Mouse (Mus musculus) C2C12 (cell line): Measurements from ENCODE around the gene Crybg3. TPM values are rescaled to one million over a fixed set of nuclear protein-coding genes. Genes with fewer than 3 reads are reported as not detected.

ENCODE experiments used
- H3K27me3 ChIP-seq: one replicate; pipeline ENCODE4 v1.6.1; 2011; ENCODE audit not compliant: control insufficient read depth, insufficient read depth, insufficient read length
- H3K36me3 ChIP-seq: one replicate; pipeline ENCODE4 v1.6.1; 2011; ENCODE audit not compliant: control insufficient read depth, insufficient read depth
- H3K4me3 ChIP-seq: one replicate; pipeline ENCODE4 v1.5.1; 2011; ENCODE audit warnings: mild to moderate bottlenecking, control low read depth; ENCODE audit not compliant: poor library complexity, insufficient read depth, severe bottlenecking
- H3K79me2 ChIP-seq: one replicate; pipeline ENCODE4 v1.6.1; 2011; ENCODE audit not compliant: control insufficient read depth, insufficient read depth
- H3K79me3 ChIP-seq: one replicate; pipeline ENCODE4 v1.6.1; 2011; ENCODE audit warnings: low read depth, control low read depth
- H3ac ChIP-seq: one replicate; pipeline ENCODE3; 2011; ENCODE audit warnings: low read depth; ENCODE audit not compliant: control insufficient read depth, insufficient read length
- CEBPB ChIP-seq: IDR thresholded peaks from one replicate; pipeline ENCODE4 v1.6.1; 2011; ENCODE audit warnings: low read depth, mild to moderate bottlenecking, control low read depth, moderate library complexity
- CTCF ChIP-seq: IDR thresholded peaks from one replicate; pipeline ENCODE4 v1.5.1; 2011; ENCODE audit not compliant: control insufficient read depth, insufficient read depth, insufficient read length
- FOSL1 ChIP-seq: IDR thresholded peaks from one replicate; pipeline ENCODE4 v1.8.0; 2011; ENCODE audit warnings: mild to moderate bottlenecking, low read length; ENCODE audit not compliant: poor library complexity, insufficient read depth, severe bottlenecking
- MAX ChIP-seq: IDR thresholded peaks from one replicate; pipeline ENCODE4 v1.6.1; 2011; ENCODE audit warnings: mild to moderate bottlenecking, control low read depth
- MYOD1 ChIP-seq: IDR thresholded peaks from one replicate; pipeline ENCODE4 v1.6.1; 2011; ENCODE audit warnings: low read depth; ENCODE audit not compliant: control insufficient read depth, insufficient read length
- MYOG ChIP-seq: IDR thresholded peaks from one replicate; pipeline ENCODE4 v1.6.1; 2011; ENCODE audit not compliant: control insufficient read depth, insufficient read length; ENCODE audit errors: extremely low read depth
- USF1 ChIP-seq: IDR thresholded peaks from one replicate; pipeline ENCODE4 v1.6.1; 2011; ENCODE audit warnings: low read depth, mild to moderate bottlenecking, control low read depth, moderate library complexity
- polyA plus RNA-seq: library from polyadenylated mRNA; unstranded; fragments of >200 nt; fragmentation: generic; extraction: Trizol; gene quantifications from one replicate; pipeline ENCODE4 v1.2.1, GENCODE M21; 2012; ENCODE audit warnings: missing spikeins

Crybg3 gene
- polyA plus RNA-seq, 1 experiment = 2.4 TPM

- TF ChIP-seq CTCF (no peak), CEBPB (no peak), MYOG (no peak), FOSL1 (no peak), USF1 (no peak), MYOD1 (no peak), MAX (no peak)
- no peaks in the 10 kb centered on the region for H3K79me2 ChIP-seq
- no peak overlapping the region for H3K4me3 ChIP-seq
- H3K36me3 ChIP-seq = no peaks in the 10 kb centered on the region
- no peaks in the 10 kb centered on the region for H3K79me3 ChIP-seq
- H3ac ChIP-seq = no peak overlapping the region
- no peaks in the 10 kb centered on the region for H3K27me3 ChIP-seq
Observed at GRCm38 (mm10) chr16:59564025-59564424, 36.8 kb downstream of the Crybg3 start.

- Histone ChIP-seq H3K79me2 (no peaks in the 10 kb centered on the region), H3K4me3 (no peak overlapping the region), H3K79me3 (no peaks in the 10 kb centered on the region), H3K27me3 (no peaks in the 10 kb centered on the region), H3ac (no peak overlapping the region), H3K36me3 (no peaks in the 10 kb centered on the region)
- TF ChIP-seq MAX (no peak), MYOD1 (no peak), MYOG (no peak), CTCF (no peak), USF1 (no peak), FOSL1 (no peak), CEBPB (no peak)
Observed at GRCm38 (mm10) chr16:59559300-59560200, 41.2 kb downstream of the Crybg3 start.

GRCm38 (mm10) chr16:59558916-59559299, 41.9 kb downstream of the Crybg3 start:
- Histone ChIP-seq H3K79me3 (no peaks in the 10 kb centered on the region), H3ac (no peak overlapping the region), H3K27me3 (no peaks in the 10 kb centered on the region), H3K4me3 (no peak overlapping the region), H3K79me2 (no peaks in the 10 kb centered on the region), H3K36me3 (no peaks in the 10 kb centered on the region)
- TF ChIP-seq CEBPB (no peak), MYOD1 (no peak), MYOG (no peak), USF1 (no peak), MAX (no peak), FOSL1 (no peak), CTCF (no peak)

GRCm38 (mm10) chr16:59553490-59554161, 47.2 kb downstream of the Crybg3 start:
- Histone ChIP-seq H3K79me2 (no peaks in the 10 kb centered on the region), H3K27me3 (no peaks in the 10 kb centered on the region), H3K79me3 (no peaks in the 10 kb centered on the region), H3K4me3 (no peak overlapping the region), H3ac (no peak overlapping the region), H3K36me3 (no peaks in the 10 kb centered on the region)
- TF ChIP-seq CEBPB (no peak), MAX (no peak), CTCF (no peak), MYOD1 (no peak), FOSL1 (no peak), MYOG (no peak), USF1 (no peak)

- no peaks in the 10 kb centered on the region for H3K79me3 ChIP-seq
- no peak overlapping the region for H3K4me3 ChIP-seq
- H3K27me3 ChIP-seq = no peaks in the 10 kb centered on the region
- no peak for TF ChIP-seq MYOG
- no peak for TF ChIP-seq MYOD1
- no peak for TF ChIP-seq CEBPB
- no peak for TF ChIP-seq FOSL1
- no peak for TF ChIP-seq USF1
- no peak for TF ChIP-seq CTCF
- no peak for TF ChIP-seq MAX
- H3K79me2 ChIP-seq = no peaks in the 10 kb centered on the region
- no peak overlapping the region for H3ac ChIP-seq
- no peaks in the 10 kb centered on the region for H3K36me3 ChIP-seq
Observed at GRCm38 (mm10) chr16:59551507-59551906, 49.3 kb downstream of the Crybg3 start.
